Mouse (Mus musculus) kidney, adult 9 months (tissue): ENCODE measurements around the gene Psmd9.

Experiments
- DNase-seq: peaks from one replicate; pipeline ENCODE4 v3.0.0; 2022

The Psmd9 gene

DNA sequence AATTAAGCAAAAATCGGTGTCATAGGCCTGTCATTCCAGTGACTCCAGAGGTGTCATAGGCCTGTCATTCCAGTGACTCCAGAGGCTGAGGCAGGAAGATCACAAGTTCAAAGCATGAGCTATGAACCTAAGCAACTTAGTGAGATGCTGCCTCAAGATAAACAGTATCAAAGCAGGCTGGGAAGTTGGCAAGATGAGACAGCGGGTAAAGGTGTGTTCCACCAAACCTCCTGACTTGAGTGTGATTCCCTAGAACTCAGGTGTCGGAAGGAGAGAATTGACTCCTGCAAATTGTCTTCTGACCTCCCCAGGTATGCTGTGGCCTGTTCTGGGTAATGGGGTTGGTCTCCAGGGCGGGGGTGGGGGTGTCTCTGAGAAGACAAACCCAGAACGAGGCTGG, at the start of gene Psmd9:
Gene Psmd9, plus strand, starts transcription at position 130 of the 400 bp plus-strand sequence.
- DNase-seq, result no peak

DNA sequence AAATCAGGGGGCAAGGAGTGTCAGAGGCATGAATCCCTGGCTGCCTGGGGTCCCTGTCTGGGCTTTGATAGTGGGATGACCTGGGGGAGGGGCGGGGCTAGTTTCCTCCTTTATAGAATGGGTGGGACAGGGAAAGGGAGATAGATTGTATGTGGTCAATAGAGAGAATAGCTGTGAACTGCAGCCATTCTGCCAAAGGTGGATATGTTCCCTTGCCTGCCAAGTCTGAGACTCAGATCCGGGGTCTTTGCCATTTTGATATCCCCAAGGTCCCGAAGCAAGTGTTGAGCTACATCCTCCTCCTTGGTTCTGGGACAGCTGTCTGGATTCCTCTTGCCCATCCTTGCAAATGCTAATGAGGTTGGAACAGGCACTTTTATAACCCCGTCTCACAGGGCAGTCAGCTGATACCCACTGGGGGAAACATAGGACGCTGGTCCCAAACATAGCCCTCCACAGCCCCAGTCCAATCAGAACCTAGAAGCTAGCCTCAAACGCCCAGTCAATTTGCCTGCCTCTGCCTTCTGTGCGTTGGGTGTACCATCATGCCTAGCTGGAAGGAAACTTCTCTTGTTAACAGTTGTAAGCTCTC, 48.5 kb upstream of the Psmd9 start:
- DNase-seq, result no peak

DNA sequence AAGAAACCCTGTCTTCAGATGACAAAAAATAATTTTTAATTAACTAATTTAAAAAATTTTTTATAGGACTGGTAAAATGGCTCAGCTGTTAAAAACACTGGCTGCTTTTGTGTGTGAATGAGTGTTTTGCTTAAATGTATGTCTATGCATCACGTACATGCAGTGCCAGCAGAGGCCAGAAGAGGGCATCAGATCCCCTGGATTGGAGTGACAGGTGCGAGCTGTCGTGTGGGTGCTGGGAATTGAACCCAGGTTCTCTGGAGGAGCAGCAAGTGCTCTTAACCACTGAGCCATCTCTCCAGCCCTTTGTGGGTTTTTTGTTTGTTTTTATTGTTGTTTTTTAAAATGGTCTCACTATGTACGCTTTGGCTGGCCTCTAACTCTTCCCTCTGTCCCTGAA, 47.0 kb upstream of the Psmd9 start:
- no peak for DNase-seq

DNA sequence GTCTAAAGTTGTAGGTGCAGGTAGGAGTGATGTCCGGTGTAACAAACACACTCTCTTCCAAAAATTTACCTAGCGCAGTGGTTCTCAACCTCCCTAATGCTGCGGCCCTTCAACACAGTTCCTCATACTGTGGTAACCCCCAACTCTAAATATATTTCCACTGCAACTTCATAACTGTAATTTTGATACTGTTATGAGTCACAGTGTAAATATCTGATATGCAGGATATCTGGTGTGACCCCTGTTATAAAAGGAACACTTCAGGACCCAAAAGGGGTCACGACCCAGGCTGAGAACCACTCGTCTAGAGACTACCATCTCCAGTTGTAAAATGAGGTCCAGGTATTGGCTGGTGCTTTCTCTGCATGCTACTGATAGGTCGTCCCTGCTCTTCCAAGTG, 44.1 kb upstream of the Psmd9 start:
- DNase-seq, result no peak

DNA sequence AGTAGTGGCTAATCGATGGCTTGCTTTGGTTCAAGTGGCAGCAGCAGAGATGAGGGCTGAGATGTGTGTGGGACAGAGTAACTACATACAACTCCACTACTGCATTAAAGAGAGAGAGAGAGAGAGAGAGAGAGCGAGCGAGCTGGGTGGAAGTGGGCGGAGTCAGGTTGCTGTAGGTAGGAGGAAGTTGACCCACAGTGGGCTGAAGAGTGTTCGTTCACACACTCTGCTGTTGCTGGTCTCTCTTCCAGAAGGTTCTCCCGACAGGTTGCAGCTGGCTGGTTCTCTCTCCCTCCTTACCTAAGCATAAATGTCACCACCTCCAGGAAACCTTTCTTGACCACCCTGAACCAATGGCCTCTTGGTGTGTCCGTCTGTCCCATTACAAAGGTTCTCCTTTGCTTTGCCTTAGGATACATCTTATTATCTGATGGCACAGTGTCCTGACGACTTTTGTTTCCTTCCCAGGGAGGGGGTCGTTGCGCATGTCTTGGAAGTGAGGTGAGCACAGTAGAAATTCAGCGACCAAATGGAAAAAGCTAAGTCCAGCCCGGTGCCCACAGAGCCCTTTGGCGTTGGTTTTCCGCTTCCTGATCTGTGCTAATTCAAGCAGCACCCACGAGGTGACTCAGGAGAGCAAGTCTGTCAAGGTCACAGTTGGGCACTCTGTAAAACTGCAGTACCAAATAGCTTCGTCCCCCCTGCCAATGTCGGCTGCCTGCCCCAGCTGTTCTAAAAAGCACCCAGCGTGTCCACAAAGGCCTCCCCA, 43.4 kb upstream of the Psmd9 start:
- peak; percentile 52 for DNase-seq

DNA sequence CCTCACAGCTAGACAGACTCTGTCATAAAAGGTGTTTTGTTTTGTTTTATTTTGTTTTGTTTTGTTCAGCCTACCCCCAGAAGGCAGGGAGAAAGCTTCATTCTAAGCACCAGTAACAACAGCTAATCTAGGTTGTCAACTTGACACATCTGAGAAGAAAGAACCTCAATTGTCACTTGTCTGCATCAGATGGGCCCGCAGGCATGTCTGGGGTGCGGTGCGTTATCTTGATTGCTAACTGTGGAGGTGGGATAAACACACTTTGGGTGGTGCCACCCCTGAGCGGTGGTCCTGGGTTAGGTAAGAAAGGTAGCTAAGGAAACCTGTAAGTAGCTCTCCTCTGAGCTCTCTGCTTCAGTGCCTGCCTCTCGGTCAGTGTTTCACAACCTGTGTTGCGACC, 42.2 kb upstream of the Psmd9 start:
- no peak for DNase-seq

DNA sequence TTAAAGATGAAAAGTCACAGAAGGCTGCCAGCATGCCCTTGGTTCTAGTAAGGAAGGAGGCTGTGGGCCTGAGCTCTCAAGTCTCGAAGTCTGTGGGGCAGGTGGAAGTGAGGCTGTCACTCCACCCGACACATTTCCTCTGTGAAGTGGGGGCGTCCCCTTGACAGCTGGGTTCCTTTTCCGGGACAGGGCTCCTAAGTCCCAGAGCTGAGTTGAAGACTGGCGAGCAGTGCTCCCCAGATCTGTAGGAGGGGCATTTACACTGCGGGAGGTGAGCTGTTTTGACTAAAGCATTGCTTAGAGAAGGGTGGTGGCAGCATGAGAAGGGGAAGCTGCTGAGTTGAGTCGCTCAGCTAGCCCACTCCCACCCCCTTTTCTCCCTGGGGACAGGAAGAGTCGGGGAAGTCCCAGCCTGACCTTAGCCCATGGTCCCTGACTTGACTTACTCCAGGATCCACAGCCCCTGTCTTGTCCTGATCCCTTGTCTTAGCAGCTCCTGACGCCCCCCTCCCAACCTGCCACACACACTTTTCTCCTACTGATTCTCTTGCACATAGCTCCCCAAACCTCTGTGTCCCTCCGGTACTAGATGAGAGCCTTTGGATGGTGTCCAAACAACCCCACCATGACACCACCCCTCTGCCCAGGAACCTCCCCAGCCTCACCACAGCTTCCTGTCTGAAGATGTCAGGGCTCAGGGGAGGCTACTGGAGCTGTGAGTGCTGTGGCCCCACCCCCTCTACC, 40.6 kb upstream of the Psmd9 start:
- DNase-seq, result no peak

DNA sequence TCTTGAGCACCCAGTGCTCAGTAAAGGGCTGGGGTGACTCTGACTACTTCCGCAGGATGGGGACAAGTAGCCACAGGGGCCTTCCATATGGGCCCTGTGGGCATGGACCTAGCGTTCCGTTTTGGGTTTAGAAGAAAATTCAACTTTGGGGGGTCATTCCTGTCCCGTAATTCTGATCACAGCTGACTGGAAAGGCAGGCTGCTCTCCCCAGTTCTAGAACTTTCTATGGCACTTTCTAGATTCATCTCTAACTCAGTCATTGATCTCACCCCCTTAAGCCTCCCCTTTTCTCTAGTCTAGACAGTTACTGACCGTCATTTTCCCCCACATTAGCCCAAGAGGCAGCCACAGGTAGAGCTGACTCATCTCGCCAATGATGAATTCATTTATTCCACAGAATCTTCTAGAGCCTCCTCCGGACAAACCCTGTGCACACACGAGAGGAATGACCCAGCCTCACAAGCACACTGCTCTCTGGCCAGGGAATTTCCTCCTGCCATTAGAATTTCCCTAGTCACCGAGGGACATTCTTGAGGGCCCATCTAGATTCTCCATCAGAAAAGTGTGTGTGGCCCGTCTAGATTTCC, 39.9 kb upstream of the Psmd9 start:
- no peak for DNase-seq

DNA sequence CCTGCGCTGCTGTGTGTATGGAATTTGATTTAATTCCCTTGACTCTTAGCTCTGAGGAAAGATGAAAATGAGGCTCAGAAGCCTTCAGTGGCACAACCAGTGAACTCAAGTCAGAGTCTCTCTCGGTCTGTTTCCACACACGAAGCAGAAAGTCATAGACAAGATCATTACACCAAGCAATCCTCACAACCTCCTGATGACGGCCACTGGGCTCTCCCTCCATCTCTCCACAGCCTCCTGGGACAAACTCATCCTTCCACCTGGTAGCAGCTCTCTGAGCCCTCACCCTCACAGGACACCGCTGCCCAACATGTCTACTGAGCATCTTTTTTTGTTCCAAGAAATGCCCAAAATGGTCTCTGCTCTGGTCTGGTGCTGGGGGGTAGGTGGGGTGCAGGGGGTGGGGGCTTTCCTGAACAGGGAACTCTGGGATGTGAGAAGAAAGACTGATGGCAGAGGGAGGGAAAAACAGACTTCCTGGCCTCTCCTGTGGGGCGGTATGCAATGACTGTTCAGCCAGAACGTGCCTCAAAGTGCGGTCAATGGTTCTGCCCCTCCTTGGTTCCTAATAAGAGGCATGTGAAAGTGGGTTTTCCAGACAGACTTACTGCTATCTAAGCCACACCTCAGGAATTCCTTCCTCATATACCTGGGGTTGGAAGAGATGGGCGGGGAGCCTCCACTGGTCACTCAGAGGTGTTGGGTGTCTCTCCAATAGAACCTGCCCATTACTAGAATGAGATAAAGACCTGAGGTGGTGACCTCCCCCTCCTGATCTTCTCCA, 39.0 kb upstream of the Psmd9 start:
- DNase-seq, result no peak

DNA sequence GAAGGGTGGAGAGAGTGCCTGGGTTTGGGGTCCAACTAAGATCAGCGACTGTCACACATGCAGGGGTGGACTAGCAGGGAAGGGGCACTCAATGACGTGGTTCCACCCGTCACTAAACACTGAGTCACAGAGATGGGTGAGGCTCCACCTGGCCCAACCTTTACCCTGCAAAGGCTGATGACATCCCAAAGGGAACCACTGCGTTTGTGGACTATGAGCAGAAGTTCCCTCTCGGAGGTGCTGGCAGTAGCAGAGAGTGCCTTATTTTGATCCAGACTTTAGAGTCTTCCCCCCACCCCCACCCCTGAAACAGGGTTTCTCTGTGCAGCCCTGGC, 38.4 kb upstream of the Psmd9 start:
- no peak for DNase-seq

DNA sequence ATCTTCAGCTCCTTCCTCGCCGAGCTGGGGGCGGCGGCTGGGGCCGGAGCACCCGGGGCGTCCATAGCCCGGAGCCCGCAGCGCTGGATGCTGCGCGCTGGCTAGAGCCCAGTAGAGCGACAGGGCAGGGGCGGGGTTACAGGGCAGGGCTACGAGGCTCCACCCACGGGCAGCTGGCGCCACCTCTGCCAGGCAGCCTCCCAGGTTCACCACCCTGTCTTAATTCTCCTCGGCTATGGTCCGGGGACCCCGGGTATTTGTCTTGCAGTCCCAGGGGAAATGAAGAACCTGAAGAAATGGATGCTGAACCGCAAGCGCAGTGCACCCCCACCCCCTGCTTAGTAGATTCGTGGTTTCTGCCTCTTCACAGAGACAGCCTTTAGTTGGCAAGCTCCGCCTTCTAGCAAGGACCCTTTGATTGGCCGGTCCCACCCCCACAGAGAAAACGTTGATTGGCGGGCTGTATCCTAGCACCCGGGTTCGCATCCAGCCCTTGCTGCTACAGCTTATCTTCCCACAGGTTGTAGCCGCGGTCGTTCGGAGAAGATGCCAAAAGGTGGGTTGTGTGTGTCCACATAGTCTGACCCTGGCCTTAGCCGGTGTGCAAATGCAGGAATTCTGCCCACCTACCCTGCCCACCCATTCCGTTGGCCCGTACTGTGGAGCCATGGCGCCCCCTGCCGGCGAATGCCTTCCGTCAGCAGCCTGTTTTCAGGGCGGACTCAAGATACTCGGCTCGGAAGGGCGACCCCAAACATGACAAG, 36.7 kb upstream of the Psmd9 start, which contains the start of gene Rhof:
Gene Rhof, minus strand, starts transcription at position 385 of the 764 bp plus-strand sequence.
- peak; percentile 84 for DNase-seq

DNA sequence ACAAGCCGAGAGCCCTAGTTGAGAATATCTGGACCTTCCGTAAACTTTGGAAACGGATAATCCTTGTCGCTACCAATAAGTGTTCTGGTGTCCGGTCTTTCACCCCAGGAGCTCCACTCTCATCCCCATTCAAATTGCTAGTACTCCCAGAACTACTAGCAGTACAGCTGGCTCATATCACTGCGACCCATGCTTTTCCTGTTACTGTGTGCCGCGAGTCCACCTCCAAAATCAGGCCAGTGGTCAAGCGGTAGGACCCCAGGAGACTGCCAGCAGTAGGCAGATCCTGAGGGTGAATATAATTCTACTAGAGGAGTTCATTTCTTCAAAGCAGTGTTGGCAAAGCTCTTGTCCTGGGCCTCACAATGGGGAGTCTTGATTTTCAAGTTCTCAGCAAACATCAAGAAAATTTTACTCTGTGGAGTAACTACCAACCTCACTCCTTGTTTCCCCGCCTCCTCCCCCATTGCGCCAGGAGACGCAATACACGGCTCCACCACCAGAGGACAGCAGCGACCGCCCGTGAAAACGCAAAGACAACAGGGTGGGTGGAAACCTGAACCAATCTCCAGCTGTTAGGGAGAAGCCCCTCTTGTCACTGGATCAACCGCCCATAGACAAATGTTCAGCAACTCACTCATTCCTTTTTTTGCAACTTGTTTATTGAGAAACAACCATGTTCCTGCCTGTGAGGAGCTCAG, 36.0 kb upstream of the Psmd9 start:
- DNase-seq, result peak; percentile 91

DNA sequence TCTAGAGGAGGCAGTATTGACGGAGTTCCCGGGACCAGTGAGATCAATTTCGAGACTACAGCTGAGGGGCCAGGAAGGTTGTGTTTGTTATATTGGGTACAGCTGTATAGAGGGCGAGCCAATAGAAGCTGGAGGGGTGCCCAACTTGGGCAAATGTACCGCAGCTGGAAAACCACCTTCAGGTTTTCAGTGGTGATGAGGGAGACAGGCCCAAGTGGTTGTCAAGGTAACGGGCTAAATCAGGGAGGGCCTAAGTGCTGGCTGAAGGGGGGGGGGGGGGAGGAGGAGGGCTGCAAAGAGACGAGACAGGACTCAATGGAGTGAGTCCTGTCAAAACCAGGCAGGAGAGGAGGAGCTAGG, 35.4 kb upstream of the Psmd9 start:
- no peak for DNase-seq

DNA sequence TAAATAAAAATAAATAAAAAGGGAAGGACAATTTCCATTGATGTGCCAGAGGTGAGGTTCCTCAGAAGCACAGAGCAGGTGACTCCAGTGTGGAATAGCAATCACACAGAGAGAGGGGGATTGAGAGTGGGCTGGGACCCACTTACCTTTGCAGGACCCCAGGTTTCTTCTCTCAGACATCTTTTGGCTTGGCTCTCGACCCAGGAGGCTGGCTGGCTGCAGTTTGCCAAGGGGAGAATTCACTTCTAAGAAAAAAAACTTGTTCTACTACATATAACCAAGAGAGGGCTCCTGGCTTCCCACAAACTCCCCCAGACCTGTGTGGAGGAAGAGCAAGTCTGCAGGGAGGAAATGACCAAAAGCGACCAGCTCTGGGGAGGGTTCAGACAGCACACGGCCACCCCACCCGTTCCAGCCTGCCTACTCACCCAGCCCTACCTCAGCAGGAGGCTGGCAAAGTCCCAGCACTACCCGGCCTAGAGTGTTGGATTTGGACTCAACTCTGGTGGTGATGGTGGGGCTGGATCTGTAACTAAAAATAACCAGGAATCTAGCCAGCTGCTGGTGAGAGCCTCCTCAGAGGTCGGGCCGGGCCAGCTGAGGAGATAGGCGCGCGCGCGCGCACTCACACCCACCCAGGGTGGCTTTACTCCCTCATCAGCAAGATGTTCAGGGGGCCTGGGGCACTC, 34.9 kb upstream of the Psmd9 start:
- DNase-seq, result peak; percentile 68

DNA sequence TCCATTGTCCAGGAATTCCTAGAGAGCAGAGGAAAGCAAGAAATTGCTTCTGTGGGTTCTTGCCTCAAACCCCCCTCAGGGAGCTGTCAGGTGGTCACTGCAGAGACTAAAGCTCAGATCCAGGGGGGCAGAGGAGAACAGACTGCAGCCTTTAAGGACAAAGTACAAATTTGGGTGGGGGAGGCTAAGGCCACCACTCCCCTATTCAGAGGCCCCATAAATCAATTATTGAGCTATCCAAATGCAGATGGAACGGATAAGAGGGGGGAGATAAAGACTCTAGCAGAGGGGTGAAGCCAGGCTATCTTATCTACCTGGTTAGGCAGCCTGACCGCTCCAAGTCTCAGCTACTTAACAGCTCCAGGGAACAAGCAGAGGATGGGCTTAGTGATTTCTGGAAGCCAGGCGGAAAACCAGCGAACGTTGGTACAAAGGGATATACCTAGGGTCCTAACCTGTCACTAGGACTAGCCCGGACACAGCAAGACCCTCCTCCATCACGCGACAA, 34.3 kb upstream of the Psmd9 start:
- no peak for DNase-seq

DNA sequence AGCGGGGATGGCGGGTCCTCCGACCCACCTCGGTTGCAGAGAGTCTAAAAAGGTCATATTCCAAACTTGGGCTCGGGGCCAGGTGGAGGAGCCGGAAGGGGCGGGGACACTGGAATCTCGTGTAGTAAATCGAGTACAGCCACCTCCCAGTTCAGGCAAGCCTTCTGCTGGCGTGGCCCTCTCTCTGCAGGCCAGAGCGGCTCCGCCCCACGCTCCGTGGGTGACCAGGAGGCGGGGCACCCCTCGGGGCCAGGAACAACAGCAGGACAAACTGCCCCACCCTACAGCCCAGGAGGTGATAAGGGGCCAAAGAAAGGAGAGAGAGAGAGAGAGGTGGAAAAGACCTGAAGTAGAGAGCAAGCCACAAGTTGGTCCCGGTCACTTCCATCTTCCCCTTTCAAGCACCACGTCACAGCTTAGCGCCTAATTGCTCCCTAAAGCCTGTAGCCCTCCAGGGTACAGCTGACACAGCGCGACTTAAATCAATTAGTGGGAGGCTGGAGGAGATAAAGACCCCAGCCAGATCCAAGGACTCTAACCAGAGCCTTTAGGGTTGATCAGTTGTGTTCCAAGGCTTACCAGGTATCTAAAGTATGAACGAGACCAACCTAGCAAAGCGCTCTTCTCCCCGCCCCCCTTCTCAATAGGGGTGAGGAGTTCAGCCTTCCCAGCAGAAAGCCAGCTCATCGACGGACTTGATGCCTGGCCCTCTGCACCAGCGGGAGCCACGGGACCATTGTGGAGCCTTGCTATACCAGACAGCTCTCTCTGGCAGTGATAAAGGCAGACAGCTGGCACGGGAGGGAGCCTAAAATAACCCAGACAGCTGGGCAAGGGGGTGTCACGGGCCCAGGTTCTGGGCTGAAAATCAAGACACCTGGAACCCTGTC, 33.5 kb upstream of the Psmd9 start:
- peak; percentile 97 for DNase-seq

DNA sequence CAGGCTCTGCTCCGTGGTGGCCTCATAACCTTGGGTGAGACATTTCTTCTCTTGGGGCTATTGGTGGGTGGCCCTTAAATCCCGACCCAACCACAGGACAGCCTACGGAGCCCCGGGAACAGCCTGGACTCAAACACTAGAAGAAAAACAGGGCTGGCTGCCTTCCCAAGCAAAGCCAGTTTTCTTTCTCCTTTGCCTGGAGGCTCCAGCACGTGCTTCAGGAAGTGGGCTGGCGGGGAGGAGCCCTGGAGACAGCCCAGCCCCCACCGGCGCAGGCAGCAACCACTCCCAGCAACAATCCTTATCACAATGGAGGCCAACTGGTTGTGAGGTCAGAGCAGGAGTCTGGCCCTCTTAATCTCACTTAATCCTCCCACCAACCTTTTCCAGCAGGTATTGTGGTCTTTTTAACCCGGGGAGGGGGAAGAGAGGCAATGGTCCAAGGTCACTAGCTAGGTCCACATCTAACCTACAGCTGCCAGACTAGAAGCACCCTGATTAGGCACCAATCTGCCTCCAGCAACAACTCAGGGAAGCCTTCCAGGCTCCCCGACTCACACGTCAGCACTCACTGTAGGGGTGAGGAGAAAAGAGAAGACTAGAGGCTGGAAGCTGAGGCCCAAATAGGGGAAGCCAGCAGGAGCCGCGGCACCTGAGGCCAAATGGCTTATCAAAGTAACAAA, 32.7 kb upstream of the Psmd9 start:
- peak; percentile 97 for DNase-seq

DNA sequence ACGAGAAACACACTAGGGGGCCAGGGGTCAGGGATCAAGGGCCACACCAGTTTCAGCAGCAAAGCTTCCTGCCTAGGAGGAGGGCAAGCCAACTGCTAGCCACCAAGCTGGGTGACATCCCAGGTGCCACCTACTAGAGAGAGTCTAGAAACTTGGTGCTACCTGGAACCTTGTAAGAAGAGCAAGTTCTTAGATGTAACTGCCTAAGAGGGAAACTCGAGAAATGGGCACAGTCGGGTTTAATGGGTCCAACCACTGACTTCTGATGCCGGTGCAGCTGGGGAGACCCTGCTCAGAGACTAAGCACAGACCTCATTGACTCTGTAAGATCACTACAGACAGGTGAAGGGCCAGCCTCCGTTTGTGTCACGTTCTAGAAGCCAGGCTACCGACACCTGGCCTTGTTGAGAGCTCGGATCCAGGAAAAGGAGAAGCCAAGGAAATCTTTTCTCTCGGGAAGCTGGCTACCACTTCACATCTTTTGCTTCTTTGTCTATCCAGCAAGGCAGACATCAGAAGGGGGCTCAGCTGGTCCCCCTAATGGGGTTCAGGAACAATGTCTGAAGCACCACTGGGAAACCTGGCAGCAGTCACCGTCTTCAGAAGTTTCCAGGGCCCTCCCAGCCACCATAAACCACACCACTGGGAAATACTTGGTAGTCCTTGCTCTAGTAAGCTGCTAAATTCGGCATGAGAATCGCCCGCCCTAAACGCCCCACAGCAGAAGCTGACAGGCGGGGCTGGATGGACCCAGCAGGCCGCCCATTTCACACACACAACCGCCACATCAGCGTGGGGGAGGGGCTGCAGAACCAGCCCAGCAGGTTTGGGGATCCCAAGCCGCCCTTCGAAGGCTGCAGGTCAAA, 31.9 kb upstream of the Psmd9 start:
- peak; percentile 92 for DNase-seq
